Mouse (Mus musculus): Measurements from ENCODE around the gene Wbp1. TPM values are rescaled to one million over a fixed set of nuclear protein-coding genes. Genes with fewer than 3 reads are reported as not detected.

Wbp1 gene
- polyA plus RNA-seq, 1 experiment from 2014 or later, result 231 TPM

DNA sequence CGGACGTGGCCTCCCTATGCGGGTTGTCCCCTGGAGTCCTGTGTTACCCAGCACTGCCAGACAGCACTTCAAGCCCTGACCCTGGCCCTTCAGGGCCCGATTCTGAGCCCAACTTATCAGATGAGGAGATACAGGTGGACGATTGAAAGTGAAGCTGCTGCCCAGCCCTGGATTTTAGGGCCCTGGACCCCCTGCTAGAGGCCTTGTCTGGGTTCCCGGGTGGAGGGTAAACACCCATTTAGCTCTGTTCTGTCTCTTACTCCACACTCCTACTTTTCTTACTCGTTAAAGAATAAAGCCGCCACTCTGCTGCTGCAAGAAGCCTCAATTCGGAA, 33.5 kb downstream of the Wbp1 start:
- Histone ChIP-seq H3K27me3 (peaks cover 77% of the 10 kb centered on the region), H3K4me1 (peaks cover 7% of the 10 kb centered on the region), H3K36me3 (no peaks in the 10 kb centered on the region), H3K4me2 (replicated peaks) (no peak overlapping the region), H3K9ac (replicated peaks) (no peak overlapping the region), H3K27ac (replicated peaks) (no peak overlapping the region), H3K9me3 (no peaks in the 10 kb centered on the region), H3K4me3 (no peak overlapping the region)
- ATAC-seq (replicated peaks), result no peak
- 5% methylated on average over 9 of the region's 9 CpGs for WGBS

DNA sequence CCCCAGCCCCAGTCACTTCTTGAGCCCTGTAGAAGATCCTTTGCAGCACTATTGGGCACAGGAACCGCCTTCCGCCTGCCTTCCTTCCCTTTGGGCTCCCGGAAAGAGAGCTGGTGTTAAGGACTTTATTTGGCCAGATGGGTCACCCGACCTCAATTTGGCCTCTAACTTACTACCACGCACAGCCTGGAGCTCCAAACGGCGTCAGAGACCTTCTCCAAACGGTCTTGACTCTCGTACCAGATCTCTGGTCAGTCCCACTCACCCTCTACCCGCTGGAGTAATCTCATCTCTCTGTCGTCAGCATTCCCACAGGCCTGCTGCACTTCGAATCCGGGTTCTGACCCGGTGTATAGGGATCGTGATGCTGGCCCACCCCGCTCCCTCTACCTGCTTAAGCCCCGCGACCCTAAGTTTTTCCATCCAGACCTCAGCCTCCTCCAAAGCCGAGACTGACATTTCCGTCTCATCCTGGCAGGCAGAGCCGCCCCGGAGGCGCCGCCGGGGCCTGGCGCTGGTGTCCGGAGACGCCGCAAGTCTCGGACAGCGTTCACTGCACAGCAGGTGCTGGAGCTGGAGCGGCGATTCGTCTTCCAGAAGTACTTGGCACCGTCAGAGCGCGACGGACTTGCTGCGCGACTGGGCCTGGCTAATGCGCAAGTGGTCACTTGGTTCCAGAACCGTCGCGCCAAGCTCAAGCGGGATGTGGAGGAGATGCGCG, 34.0 kb downstream of the Wbp1 start:
- Histone ChIP-seq H3K4me2 (replicated peaks) (no peak overlapping the region; the same call in 1 of the 2 replicates), H3K9me3 (no peaks in the 10 kb centered on the region), H3K4me1 (peaks cover 7% of the 10 kb centered on the region), H3K27me3 (peaks cover 82% of the 10 kb centered on the region), H3K9ac (replicated peaks) (no peak overlapping the region), H3K4me3 (0 out of 2 replicates have a peak overlapping the region, but pooled peaks have one; percentile 2), H3K27ac (replicated peaks) (no peak overlapping the region), H3K36me3 (no peaks in the 10 kb centered on the region)
- WGBS, result 1% methylated on average over 47 of the region's 47 CpGs
- ATAC-seq (replicated peaks), result no peak

DNA sequence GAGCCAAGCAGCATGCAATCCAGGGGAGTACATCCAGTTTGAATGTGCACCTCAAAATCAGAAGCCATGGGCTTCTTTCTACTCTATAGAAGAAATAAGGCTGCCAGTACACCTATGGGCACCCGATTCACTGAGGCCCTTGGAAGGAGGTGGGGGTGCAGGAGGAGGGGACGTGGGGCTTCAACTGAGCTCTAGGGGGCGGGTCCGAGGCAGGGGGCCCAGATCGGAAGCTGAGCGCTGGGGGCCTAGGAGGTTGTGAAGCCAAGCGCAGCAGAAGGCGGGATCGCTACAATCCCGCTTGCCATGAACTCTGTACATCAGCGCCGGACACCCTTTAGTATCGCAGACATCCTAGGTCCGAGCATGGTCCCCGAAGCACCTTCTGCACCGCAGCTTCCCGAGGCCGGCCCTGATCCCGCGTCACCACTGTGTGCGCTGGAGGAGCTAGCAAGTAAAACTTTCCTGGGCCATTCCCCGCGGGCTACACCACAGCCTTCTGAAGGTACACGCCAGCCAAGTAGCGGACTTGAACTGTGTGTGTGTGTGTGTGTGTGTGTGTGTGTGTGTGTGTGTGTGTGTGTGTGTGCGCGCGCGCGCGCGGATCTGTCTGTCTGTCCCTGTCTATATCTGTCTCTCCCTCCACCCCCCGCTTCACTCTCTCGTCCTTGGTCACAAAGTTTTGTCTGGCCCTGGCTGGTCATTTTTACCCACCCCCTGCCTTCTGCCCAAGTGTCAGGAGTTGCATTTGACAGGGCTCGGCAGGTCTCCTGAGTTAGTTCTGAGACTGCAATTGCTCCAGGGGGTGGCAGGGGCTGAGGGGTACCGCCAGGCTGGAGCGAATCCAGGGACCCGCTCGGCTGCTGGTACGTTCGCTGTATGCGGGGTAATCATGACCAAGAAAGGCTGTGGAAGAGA, 35.0 kb downstream of the Wbp1 start, which contains the start of gene Lbx2:
Gene Lbx2, plus strand, starts transcription at position 247 of the 915 bp plus-strand sequence.
- no peak for ATAC-seq (replicated peaks)
- Histone ChIP-seq H3K4me2 (replicated peaks) (no peak within 1 kb of the TSS), H3K36me3 (peaks cover 4% of the 10 kb centered on the region), H3K27ac (replicated peaks) (no peak within 1 kb of the TSS), H3K9ac (replicated peaks) (no peak within 1 kb of the TSS), H3K4me3 (no peak within 1 kb of the TSS), H3K4me1 (peaks cover 7% of the 10 kb centered on the region), H3K27me3 (peaks cover 86% of the 10 kb centered on the region), H3K9me3 (no peaks in the 10 kb centered on the region)
- WGBS, result 1% methylated on average over 42 of the region's 42 CpGs

DNA sequence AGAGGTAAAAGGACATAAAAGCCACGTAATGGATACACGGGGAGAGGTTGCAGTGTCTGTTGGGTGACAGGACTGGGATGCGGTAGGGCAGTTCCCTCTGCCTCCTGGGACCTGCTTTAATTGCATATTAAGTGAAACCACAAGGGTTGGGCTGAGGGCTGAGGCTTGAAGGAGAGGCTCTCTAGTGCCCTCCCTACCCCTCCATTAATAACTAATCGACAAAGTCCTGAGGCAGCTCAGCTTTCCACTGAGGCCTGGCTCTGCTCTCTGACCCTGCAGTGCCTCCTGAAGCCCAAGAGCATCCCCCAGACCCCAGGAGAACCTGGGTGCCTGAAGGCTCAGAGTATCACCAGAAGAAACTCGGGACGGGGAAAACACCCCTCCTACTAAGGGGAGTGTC, 36.9 kb downstream of the Wbp1 start:
- H3K27ac ChIP-seq (replicated peaks), result no peak overlapping the region
- H3K4me1 ChIP-seq, result peaks cover 15% of the 10 kb centered on the region
- WGBS, result 6% methylated on average over 6 of the region's 6 CpGs
- H3K4me3 ChIP-seq, result no peak overlapping the region
- H3K36me3 ChIP-seq, result peaks cover 10% of the 10 kb centered on the region
- ATAC-seq (replicated peaks), result no peak
- H3K4me2 ChIP-seq (replicated peaks), result no peak overlapping the region
- peaks cover 71% of the 10 kb centered on the region for H3K27me3 ChIP-seq
- no peak overlapping the region for H3K9ac ChIP-seq (replicated peaks)
- no peaks in the 10 kb centered on the region for H3K9me3 ChIP-seq

DNA sequence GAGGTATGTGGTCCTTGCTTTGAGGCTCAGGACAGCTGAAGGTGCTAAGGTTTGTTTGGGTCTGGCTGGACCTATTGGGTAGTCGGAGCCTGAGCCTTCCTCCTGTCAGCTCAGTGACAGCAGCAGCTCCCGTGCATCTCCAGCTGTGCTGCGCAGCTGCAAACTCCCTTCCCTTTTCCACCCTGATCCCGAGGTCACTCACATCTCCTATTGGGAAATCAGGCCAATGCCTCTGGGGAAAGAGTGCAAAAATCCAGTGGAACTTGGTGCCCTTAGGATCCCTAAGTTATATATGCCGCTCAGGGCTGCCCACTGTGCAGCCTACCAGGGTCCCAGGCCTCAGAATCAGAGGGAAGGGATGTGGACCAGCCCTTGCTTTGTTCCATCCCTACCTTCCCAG, 37.9 kb downstream of the Wbp1 start:
- no peaks in the 10 kb centered on the region for H3K9me3 ChIP-seq
- H3K4me3 ChIP-seq, result no peak overlapping the region
- 14% methylated on average over 5 of the region's 5 CpGs for WGBS
- H3K27me3 ChIP-seq, result peaks cover 63% of the 10 kb centered on the region
- H3K4me1 ChIP-seq, result peaks cover 23% of the 10 kb centered on the region
- no peak overlapping the region for H3K9ac ChIP-seq (replicated peaks)
- no peak overlapping the region for H3K4me2 ChIP-seq (replicated peaks)
- H3K36me3 ChIP-seq, result peaks cover 10% of the 10 kb centered on the region
- H3K27ac ChIP-seq (replicated peaks), result no peak overlapping the region
- no peak for ATAC-seq (replicated peaks)

DNA sequence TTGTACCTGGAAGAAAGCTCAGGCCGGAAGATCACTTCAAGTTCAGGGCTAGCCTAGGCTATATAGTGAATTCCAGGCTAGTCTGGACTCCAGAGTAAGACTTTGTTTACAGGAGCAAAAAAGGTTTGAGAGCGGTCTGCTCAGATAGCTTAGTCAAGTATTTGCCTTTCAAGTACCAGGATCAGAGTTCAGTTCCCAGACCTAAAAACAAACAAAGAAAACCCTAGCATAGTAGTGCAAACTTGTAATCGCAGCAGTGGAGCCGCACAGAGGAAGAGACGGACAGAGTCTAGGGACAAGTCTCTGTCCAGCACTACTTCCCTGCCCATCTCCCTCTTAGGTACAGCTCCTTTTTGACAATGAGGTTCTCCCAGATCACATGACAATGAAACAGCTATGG, 41.1 kb downstream of the Wbp1 start:
- Histone ChIP-seq H3K4me2 (replicated peaks) (no peak overlapping the region), H3K27ac (replicated peaks) (no peak overlapping the region), H3K9me3 (no peaks in the 10 kb centered on the region), H3K36me3 (peaks cover 10% of the 10 kb centered on the region), H3K9ac (replicated peaks) (no peak overlapping the region), H3K4me1 (peaks cover 22% of the 10 kb centered on the region), H3K4me3 (no peak overlapping the region), H3K27me3 (peaks cover 49% of the 10 kb centered on the region)
- whole genome bisulfite sequencing, result 97% methylated on average over 5 of the region's 5 CpGs
- ATAC-seq (replicated peaks), result no peak

DNA sequence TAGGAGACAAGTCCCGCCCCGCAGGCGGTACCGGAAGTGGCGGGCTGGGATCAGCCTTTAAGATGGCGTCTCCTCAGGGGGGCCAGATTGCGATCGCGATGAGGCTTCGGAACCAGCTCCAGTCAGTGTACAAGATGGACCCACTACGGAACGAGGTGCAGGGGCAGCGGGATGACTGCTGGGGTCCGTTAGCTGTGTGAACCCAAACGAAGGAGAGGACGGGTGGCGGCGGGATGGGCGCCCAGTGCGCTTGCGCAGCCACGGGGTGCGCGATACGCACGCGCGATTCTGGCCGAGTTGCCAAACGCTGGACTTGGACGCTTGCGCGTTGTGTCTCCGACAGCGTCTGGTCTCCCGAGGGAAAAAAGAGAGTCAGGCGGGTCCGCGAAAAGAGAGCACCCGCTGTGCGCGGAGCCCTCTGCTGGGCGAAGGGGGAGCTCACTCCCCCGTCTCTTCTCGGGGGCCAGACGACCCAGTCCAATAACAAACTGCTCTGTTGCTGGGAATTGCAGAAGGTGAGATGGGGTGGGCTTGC, 43.0 kb downstream of the Wbp1 start:
- H3K9me3 ChIP-seq, result no peaks in the 10 kb centered on the region
- peak overlapping the region; percentile 92 for H3K27ac ChIP-seq (replicated peaks)
- under 1% methylated on average over 46 of the region's 46 CpGs for WGBS
- ATAC-seq (replicated peaks), result peak; percentile 93
- peak overlapping the region; percentile 83 for H3K9ac ChIP-seq (replicated peaks)
- H3K4me2 ChIP-seq (replicated peaks), result peak overlapping the region; percentile 77
- peaks cover 22% of the 10 kb centered on the region for H3K4me1 ChIP-seq
- peaks cover 49% of the 10 kb centered on the region for H3K27me3 ChIP-seq
- peak overlapping the region; percentile 80 for H3K4me3 ChIP-seq
- peaks cover 10% of the 10 kb centered on the region for H3K36me3 ChIP-seq

DNA sequence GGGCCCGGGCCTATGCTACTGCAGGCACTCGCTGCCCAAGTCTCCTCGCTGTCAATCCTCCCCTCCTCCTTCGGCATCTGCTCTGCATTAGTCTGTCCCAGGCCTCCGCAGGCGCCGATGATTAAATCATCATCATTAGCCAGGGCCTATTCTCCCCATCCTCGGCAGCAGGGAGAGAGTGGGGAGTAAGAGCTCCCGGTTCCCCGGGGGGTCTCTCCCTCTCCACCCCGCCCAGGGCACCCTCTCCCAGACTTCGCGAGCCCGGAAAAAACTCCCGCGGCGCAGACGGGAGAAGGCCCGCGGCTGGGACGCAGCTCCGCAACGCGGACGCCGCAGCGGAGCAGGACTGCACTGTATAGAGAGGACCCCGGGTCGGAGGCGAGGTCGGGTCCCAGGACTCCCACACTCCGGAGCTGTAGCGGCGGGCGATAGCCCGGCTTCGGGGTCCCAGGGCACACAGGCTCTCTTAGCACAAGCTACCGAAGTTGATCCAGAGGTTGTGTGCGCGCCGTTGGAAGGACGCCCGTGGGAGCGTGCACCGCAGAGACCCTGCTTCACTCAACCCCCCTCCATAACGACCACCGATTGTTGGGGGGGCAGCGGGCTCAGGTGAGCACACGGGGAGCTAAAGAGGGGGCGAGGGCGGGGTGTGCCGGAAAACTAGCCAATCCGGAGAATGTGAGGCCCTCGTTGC, 43.6 kb downstream of the Wbp1 start, which contains the start of gene Pcgf1:
Gene Pcgf1, plus strand, starts transcription at position 240 of the 694 bp plus-strand sequence.
- H3K9me3 ChIP-seq, result no peaks in the 10 kb centered on the region
- peak within 1 kb of the TSS; percentile 83 for H3K9ac ChIP-seq (replicated peaks)
- peak; percentile 78 for ATAC-seq (replicated peaks)
- H3K27ac ChIP-seq (replicated peaks), result peak within 1 kb of the TSS; percentile 92
- H3K4me2 ChIP-seq (replicated peaks), result peak within 1 kb of the TSS; percentile 97
- H3K27me3 ChIP-seq, result peaks cover 47% of the 10 kb centered on the region
- under 1% methylated on average over 54 of the region's 54 CpGs for WGBS
- H3K36me3 ChIP-seq, result peaks cover 10% of the 10 kb centered on the region
- peaks cover 22% of the 10 kb centered on the region for H3K4me1 ChIP-seq
- H3K4me3 ChIP-seq, result peak within 1 kb of the TSS; percentile 80

DNA sequence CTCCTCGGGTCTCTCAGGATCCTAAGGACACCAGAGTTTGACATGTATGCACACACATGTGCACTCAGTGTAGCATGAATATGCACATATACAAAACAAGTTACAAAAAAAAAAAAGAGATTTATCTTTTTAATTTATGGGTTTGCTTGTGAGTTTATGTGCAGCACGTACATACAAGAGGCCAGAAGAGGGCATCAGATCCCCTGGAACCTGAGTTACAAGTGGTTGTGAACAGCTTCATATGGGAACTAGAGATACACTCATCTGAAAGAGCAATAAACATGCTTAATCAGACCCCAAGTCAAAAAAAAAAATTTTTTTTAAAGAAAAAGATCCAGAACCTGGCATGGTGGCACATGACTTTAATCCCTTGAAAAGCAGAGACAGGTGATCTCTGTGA, 46.4 kb downstream of the Wbp1 start:
- no peak overlapping the region for H3K27ac ChIP-seq (replicated peaks)
- H3K36me3 ChIP-seq, result no peaks in the 10 kb centered on the region
- no peaks in the 10 kb centered on the region for H3K9me3 ChIP-seq
- no peak overlapping the region for H3K9ac ChIP-seq (replicated peaks)
- H3K27me3 ChIP-seq, result peaks cover 65% of the 10 kb centered on the region
- H3K4me1 ChIP-seq, result peaks cover 31% of the 10 kb centered on the region
- H3K4me2 ChIP-seq (replicated peaks), result no peak overlapping the region
- WGBS, result 22% methylated on average over 2 of the region's 2 CpGs
- no peak for ATAC-seq (replicated peaks)
- no peak overlapping the region for H3K4me3 ChIP-seq

DNA sequence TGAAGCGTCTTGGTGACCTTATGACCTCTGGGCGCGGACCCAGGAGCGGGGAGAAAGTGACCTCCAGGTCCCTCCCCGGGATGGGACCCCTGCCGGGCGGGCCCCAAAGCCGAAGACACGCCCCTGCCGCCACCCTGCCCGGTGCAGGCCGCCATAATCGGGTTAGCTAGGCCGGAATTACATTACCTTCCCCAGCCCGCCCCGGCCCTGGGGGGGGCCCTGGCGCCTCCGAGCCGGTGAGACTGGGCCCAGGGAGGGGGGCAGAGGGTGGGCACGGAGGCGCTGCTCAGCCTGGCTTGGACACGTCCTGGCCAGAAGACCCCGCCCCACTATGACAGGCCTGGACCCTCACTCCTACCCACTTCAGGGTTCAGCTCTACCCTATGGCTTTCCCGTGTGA, 50.1 kb downstream of the Wbp1 start:
- no peaks in the 10 kb centered on the region for H3K9me3 ChIP-seq
- peaks cover 95% of the 10 kb centered on the region for H3K27me3 ChIP-seq
- no peak overlapping the region for H3K4me3 ChIP-seq
- H3K9ac ChIP-seq (replicated peaks), result no peak overlapping the region
- no peaks in the 10 kb centered on the region for H3K36me3 ChIP-seq
- under 1% methylated on average over 23 of the region's 24 CpGs for WGBS
- no peak; the same call in 1 of the 2 replicates for ATAC-seq (replicated peaks)
- no peak overlapping the region for H3K27ac ChIP-seq (replicated peaks)
- H3K4me1 ChIP-seq, result peaks cover 21% of the 10 kb centered on the region
- no peak overlapping the region for H3K4me2 ChIP-seq (replicated peaks)

DNA sequence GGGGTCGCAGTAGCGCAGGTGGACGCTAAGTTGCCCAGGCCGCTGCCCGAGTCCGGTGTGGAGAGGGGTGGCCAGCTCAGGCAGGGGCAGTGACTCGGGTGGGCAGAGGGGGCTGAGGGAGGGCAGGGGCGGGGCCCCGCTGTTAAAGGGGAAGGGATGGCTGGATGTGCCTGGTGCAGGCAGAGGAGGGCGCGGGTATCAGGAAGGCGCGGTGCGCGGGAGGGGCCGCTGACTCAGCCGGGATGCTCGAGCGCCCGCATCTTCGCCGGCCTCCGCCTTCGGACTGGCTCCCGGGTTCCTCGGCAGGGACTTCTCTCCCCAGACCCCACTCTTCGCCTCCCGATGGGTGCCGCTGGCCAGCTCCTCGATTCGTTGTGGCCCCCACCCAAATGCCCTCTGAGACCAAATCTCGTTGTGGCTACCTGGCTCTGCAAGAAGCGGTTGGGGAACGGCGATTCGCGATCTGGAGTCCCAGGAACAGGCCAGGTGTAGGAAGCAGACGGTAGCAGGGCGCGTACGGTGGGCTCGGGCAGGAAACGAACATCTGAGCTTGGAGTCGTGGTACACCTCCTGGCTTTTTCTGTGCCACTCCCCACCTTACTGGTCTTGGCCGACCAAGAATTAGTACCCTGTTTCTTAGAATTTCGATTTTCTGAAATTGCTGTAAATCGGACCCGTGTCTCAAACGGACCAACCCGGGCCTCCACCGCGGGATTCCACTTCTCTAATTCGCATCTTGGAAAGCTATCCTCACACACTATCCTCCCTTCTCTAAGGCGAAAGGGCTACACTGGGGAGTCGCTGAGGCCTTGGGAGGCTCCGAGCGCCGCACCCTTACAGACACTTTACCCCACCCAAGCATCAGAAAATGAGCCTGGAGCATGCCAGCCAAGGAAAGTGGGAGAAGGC, 50.8 kb downstream of the Wbp1 start:
- Histone ChIP-seq H3K27me3 (peaks cover 95% of the 10 kb centered on the region), H3K4me1 (peaks cover 21% of the 10 kb centered on the region), H3K36me3 (no peaks in the 10 kb centered on the region), H3K9ac (replicated peaks) (no peak overlapping the region), H3K4me3 (no peak overlapping the region), H3K27ac (replicated peaks) (no peak overlapping the region), H3K9me3 (no peaks in the 10 kb centered on the region), H3K4me2 (replicated peaks) (no peak overlapping the region; the same call in 1 of the 2 replicates)
- under 1% methylated on average over 58 of the region's 58 CpGs for WGBS
- ATAC-seq (replicated peaks), result no peak
